Mouse (Mus musculus) ES-E14 (cell line): ENCODE measurements around the gene Krtap6-1.
"Not testable (repeated sequence)": the region's sequence is repeated elsewhere in the genome, so short reads cannot be mapped to it uniquely, and the experiment has no call there.

Source experiments
- CHD2 ChIP-seq: IDR thresholded peaks from 2 replicates; pipeline ENCODE4 v1.6.1; 2014; ENCODE audit warnings: mild to moderate bottlenecking, low read depth, low read length, inconsistent platforms
- MAFK ChIP-seq: IDR thresholded peaks from 2 replicates; pipeline ENCODE4 v1.6.1; 2014; ENCODE audit warnings: mild to moderate bottlenecking, low read depth, low read length, inconsistent platforms; ENCODE audit not compliant: insufficient read depth
- ZC3H11A ChIP-seq: IDR thresholded peaks from 2 replicates; pipeline ENCODE4 v1.6.1; 2012; ENCODE audit warnings: low read depth, mild to moderate bottlenecking, inconsistent platforms, low read length, borderline replicate concordance

GRCm38 (mm10) chr16:89014984-89015383 is 16.5 kb upstream of the Krtap6-1 start, which contains the start of gene Gm10229:
- not testable (repeated sequence) for TF ChIP-seq CHD2, ZC3H11A, MAFK
